ENCODE assay signal across 1 mouse cellular context in the genomic region with DNA sequence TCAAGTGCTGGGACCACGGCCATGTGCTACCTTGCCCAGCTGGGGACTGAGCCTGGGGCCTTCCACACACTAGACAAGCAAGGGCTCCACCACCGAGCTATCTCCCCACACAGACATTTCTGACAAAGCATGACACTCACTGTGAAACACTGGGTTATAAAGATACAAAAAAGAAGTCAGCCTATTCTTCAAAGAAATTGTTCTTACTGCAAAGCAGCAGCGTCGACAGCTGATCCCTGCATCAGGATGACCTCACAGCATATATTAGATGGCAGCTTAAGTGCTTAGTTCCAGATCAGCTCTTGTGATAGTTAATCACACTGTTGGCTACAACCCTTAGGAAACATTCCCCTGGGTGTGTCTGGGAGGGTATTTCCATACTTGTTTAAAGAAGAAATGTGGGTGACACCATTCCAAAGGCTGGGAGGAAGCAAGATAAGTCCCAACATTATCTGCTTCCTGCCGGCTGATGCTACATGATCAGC.
TF ChIP-seq lines count a peak whose summit lies in the region.

No protein-coding gene starts in this region.

TF ChIP-seq in MEL, 35 proteins besides CTCF, POLR2A, EP300 and RAD21:
- TF ChIP-seq RCOR1 (IDR thresholded peaks at IDR 0.05; ENCODE audit: low read depth, low read length) (0 out of 2 replicates have a peak, but pooled peaks have one; percentile 45), USF1 (IDR thresholded peaks at IDR 0.05; ENCODE audit: low read depth, low read length) (no peak), MAZ (IDR thresholded peaks at IDR 0.05; ENCODE audit: low read depth, low read length) (no peak), ETS1 (IDR thresholded peaks at IDR 0.05; ENCODE audit: low read depth, low read length) (peak; percentile 73), JUND (IDR thresholded peaks at IDR 0.05; ENCODE audit: low read depth, low read length) (0 out of 2 replicates have a peak, but pooled peaks have one; percentile 26), MAX (IDR thresholded peaks at IDR 0.05; ENCODE audit: low read length) (peak; percentile 59), CHD2 (IDR thresholded peaks at IDR 0.05; ENCODE audit: low read length) (no peak), POLR2AphosphoS5 (IDR thresholded peaks at IDR 0.05; ENCODE audit: borderline replicate concordance, low read depth, low read length) (no peak), GABPA (IDR thresholded peaks at IDR 0.05; ENCODE audit: low read depth, low read length) (no peak), TAL1 (IDR thresholded peaks at IDR 0.05; ENCODE audit: low read length) (peak; percentile 63), UBTF (IDR thresholded peaks at IDR 0.05; ENCODE audit: borderline replicate concordance, insufficient read depth, low read depth, low read length) (no peak), GATA1 (IDR thresholded peaks at IDR 0.05; ENCODE audit: low read depth, low read length) (peak; percentile 61; the same call in 1 of the 2 replicates), MEF2A (IDR thresholded peaks at IDR 0.05; ENCODE audit: extremely low read depth, insufficient replicate concordance, low read depth, low read length, poor library complexity, severe bottlenecking) (no peak), MXI1 (IDR thresholded peaks at IDR 0.05; ENCODE audit: low read depth, low read length) (peak; percentile 84), BHLHE40 (IDR thresholded peaks at IDR 0.05; ENCODE audit: borderline replicate concordance, low read depth, low read length) (0 out of 2 replicates have a peak, but pooled peaks have one; percentile 8), ZC3H11A (IDR thresholded peaks at IDR 0.05; ENCODE audit: low read depth, low read length) (no peak), NELFE (IDR thresholded peaks at IDR 0.05; ENCODE audit: low read depth, low read length) (no peak)
